Mouse (Mus musculus) lung, postnatal 0 days (tissue): ENCODE results near the gene Tepsin.

Source experiments
- CTCF ChIP-seq: IDR thresholded peaks from 2 replicates; pipeline ENCODE4 v1.5.1; 2016; ENCODE audit warnings: antibody characterized with exemption, mild to moderate bottlenecking
- EP300 ChIP-seq: IDR thresholded peaks from 2 replicates; pipeline ENCODE4 v1.6.1; 2016; ENCODE audit warnings: antibody characterized with exemption, mild to moderate bottlenecking, control low read depth

- no peak for TF ChIP-seq CTCF
- no peak for TF ChIP-seq EP300
Observed at GRCm38 (mm10) chr11:120042141-120042838, 56.2 kb downstream of the Tepsin start.
